ENCODE assay signal across 11 mouse cellular contexts in genomic region chr12:92737623-92738370, GRCm38 (mm10).
DNase-seq lines count a peak whose midpoint lies in the region; ATAC-seq and TF ChIP-seq lines count a peak whose summit lies in the region.
"Had no signal": no experiment of that assay in that cellular context is flagged by ENCODE, and none has a peak within 500 bp of the region (broad histone marks: within the 10 kb centered on the region; RNA-seq: fewer than 3 reads in every experiment).

No protein-coding gene starts in this region.

- no peak overlapping the region for H3K27ac ChIP-seq in hindbrain, postnatal 0 days
- H3K27ac ChIP-seq in hindbrain, embryonic 10.5 days: no peak overlapping the region
- no peak overlapping the region for H3K27ac ChIP-seq in liver, embryonic 12.5 days
- H3K27ac ChIP-seq: kidney, embryonic 15.5 days; neural tube, embryonic 12.5 days had no signal

- H3K4me2 ChIP-seq in hindbrain, postnatal 0 days (ENCODE audit: low read depth, low read length): peak overlapping the region; percentile 24; the same call in 1 of the 2 replicates
- H3K4me2 ChIP-seq in liver, embryonic 12.5 days: no peak overlapping the region
- H3K4me2 ChIP-seq: kidney, embryonic 15.5 days; lung, embryonic 14.5 days; neural tube, embryonic 12.5 days had no signal

- no peaks in the 10 kb centered on the region for H3K36me3 ChIP-seq in hindbrain, postnatal 0 days (ENCODE audit: insufficient read depth, low read length)
- H3K36me3 ChIP-seq in hindbrain, embryonic 10.5 days: no peaks in the 10 kb centered on the region
- H3K36me3 ChIP-seq in liver, embryonic 12.5 days: no peaks in the 10 kb centered on the region
- H3K36me3 ChIP-seq: kidney, embryonic 15.5 days; neural tube, embryonic 12.5 days had no signal

- peak; percentile 64 for DNase-seq in hindbrain, postnatal 0 days (ENCODE audit: low spot score)
- DNase-seq in hindbrain, embryonic 10.5 days (ENCODE audit: low spot score): no peak
- DNase-seq in cerebellum, postnatal 10 days: peak; percentile 82 to 84
- DNase-seq in left cerebral cortex, postnatal 10 days (ENCODE audit: extremely low spot score in 1 of 2, low spot score in 2 of 2): peak; percentile 14 to 34
- DNase-seq in thymus, postnatal 0 days (ENCODE audit: low spot score): peak; percentile 38
- DNase-seq in heart, postnatal 14 days: no peak
- no peak for DNase-seq in adrenal gland, adult (ENCODE audit: inconsistent age in 2 of 2, low spot score in 1 of 2)
- DNase-seq: lung, embryonic 14.5 days had no signal

- no peak overlapping the region for H3K9ac ChIP-seq in hindbrain, postnatal 0 days (replicated peaks; ENCODE audit: low read length)
- H3K9ac ChIP-seq in liver, embryonic 12.5 days: no peak overlapping the region
- H3K9ac ChIP-seq: kidney, embryonic 15.5 days; lung, embryonic 14.5 days; neural tube, embryonic 12.5 days had no signal

- no peak overlapping the region for H3K4me3 ChIP-seq in hindbrain, postnatal 0 days (ENCODE audit: low read length)
- H3K4me3 ChIP-seq in hindbrain, embryonic 10.5 days: no peak overlapping the region
- H3K4me3 ChIP-seq in liver, embryonic 12.5 days: no peak overlapping the region
- H3K4me3 ChIP-seq: kidney, embryonic 15.5 days; neural tube, embryonic 12.5 days had no signal

- H3K4me1 ChIP-seq in hindbrain, postnatal 0 days (ENCODE audit: insufficient read depth, low read length): no peaks in the 10 kb centered on the region; the same call in 1 of the 2 replicates
- H3K4me1 ChIP-seq in hindbrain, embryonic 10.5 days (replicated peaks): no peaks in the 10 kb centered on the region
- no peaks in the 10 kb centered on the region for H3K4me1 ChIP-seq in liver, embryonic 12.5 days
- H3K4me1 ChIP-seq: kidney, embryonic 15.5 days; neural tube, embryonic 12.5 days had no signal

- no peaks in the 10 kb centered on the region for H3K9me3 ChIP-seq in hindbrain, postnatal 0 days (ENCODE audit: low read length)
- H3K9me3 ChIP-seq in hindbrain, embryonic 10.5 days: no peaks in the 10 kb centered on the region
- H3K9me3 ChIP-seq in liver, embryonic 12.5 days (replicated peaks): no peaks in the 10 kb centered on the region
- H3K9me3 ChIP-seq: kidney, embryonic 15.5 days; neural tube, embryonic 12.5 days had no signal

- ATAC-seq in hindbrain, postnatal 0 days: peak; percentile 87
- ATAC-seq in liver, embryonic 12.5 days: no peak

- H3K27me3 ChIP-seq in hindbrain, postnatal 0 days (ENCODE audit: insufficient read depth, low read length): no peaks in the 10 kb centered on the region
- H3K27me3 ChIP-seq in hindbrain, embryonic 10.5 days (ENCODE audit: insufficient read depth, poor library complexity, severe bottlenecking): no peaks in the 10 kb centered on the region
- no peaks in the 10 kb centered on the region for H3K27me3 ChIP-seq in liver, embryonic 12.5 days (replicated peaks)
- H3K27me3 ChIP-seq: kidney, embryonic 15.5 days; neural tube, embryonic 12.5 days had no signal

- TF ChIP-seq CTCF in hindbrain, postnatal 0 days (IDR thresholded peaks at IDR 0.05; ENCODE audit: low read depth): peak; percentile 45

- 45% methylated on average over 12 of the region's 12 CpGs for WGBS in hindbrain, postnatal 0 days
- 84% methylated on average over 12 of the region's 12 CpGs for WGBS in hindbrain, embryonic 10.5 days
- 60% methylated on average over 12 of the region's 12 CpGs for WGBS in liver, embryonic 12.5 days (ENCODE audit: insufficient replicate concordance)

- intact Hi-C loops in left cerebral cortex, postnatal 10 days (cut with DNase I): no loop called here
- intact Hi-C loops in heart, postnatal 14 days (cut with DNase I): no loop called here

Comparison
In these comparisons a context has a peak if more than half of its experiments do, and no peak if none do; other contexts are left out.
1. DNase-seq: peak in hindbrain, postnatal 0 days (single experiment), cerebellum, postnatal 10 days (2 of 2), left cerebral cortex, postnatal 10 days (2 of 2) and thymus, postnatal 0 days (single experiment); none in hindbrain, embryonic 10.5 days (single experiment), heart, postnatal 14 days (0 of 2) and adrenal gland, adult (0 of 2).